Mouse (Mus musculus) limb, embryonic 11.5 days (tissue): ENCODE measurements around the gene Amigo1. TPM values are rescaled to one million over a fixed set of nuclear protein-coding genes. Genes with fewer than 3 reads are reported as not detected.

Experiments
- ATAC-seq: fragments of 200-750 bp; cut with Nextera tagmentation; 2 replicates; pipeline ENCODE4 v1.8.0; 2017; ENCODE audit warnings: low read depth; ENCODE audit not compliant: insufficient number of reproducible peaks, low FRiP score, low TSS enrichment
- DNase-seq: peaks from one replicate; pipeline ENCODE4 v3.0.0-alpha.2; 2015; ENCODE audit warnings: low spot score
- H3K27ac ChIP-seq: fragments of 300-500 bp; sonication (generic); replicated peaks from 2 replicates; pipeline ENCODE4 v1.5.1; 2014; ENCODE audit warnings: low read depth, mild to moderate bottlenecking, low read length
- H3K27me3 ChIP-seq: fragments of 300-500 bp; sonication (generic); 2 replicates; pipeline ENCODE4 v1.6.1; 2014; ENCODE audit warnings: mild to moderate bottlenecking, low read length, mixed read lengths; ENCODE audit not compliant: control insufficient read depth, insufficient read depth
- H3K36me3 ChIP-seq: fragments of 300-500 bp; sonication (generic); 2 replicates; pipeline ENCODE4 v1.6.1; 2014; ENCODE audit warnings: mild to moderate bottlenecking, low read length, moderate library complexity, mixed read lengths; ENCODE audit not compliant: control insufficient read depth, insufficient read depth
- H3K4me1 ChIP-seq: fragments of 300-500 bp; sonication (generic); 2 replicates; pipeline ENCODE4 v1.6.1; 2014; ENCODE audit warnings: low read length, mixed read lengths; ENCODE audit not compliant: control insufficient read depth, insufficient read depth
- H3K4me2 ChIP-seq: fragments of 300-500 bp; sonication (generic); 2 replicates; pipeline ENCODE4 v1.6.1; 2014; ENCODE audit warnings: low read depth, mild to moderate bottlenecking, moderate library complexity; ENCODE audit not compliant: severe bottlenecking
- H3K4me3 ChIP-seq: fragments of 300-500 bp; sonication (generic); 2 replicates; pipeline ENCODE4 v1.5.1; 2014; ENCODE audit warnings: low read depth, low read length
- H3K9ac ChIP-seq: fragments of 300-500 bp; sonication (generic); 2 replicates; pipeline ENCODE4 v1.6.1; 2014; ENCODE audit warnings: mild to moderate bottlenecking, low read length
- H3K9me3 ChIP-seq: fragments of 300-500 bp; sonication (generic); 2 replicates; pipeline ENCODE4 v1.6.1; 2016; ENCODE audit warnings: low read length; ENCODE audit not compliant: control insufficient read depth
- WGBS: fragments of 180-500 bp; shearing (Covaris S2); extraction: QIAGEN DNeasy Blood & Tissue Kit; methylation state at CpG from one replicate; pipeline ENCODE4 v1.1.7; 2014; 5-methylcytosine and 5-hydroxymethylcytosine counted together
- polyA plus RNA-seq: library from polyadenylated mRNA; unstranded; fragments of >200 nt; fragmentation: Nextera tagmentation; extraction: Ambion mirVana; gene quantifications from 2 replicates; pipeline ENCODE4 v1.2.1, GENCODE M21; 2014

The Amigo1 gene
- polyA plus RNA-seq, 1 experiment from 2014 or later: 2.7 TPM

- 0 out of 2 replicates have a peak, but pooled peaks cover 8% of the 10 kb centered on the region for H3K27me3 ChIP-seq
- H3K27ac ChIP-seq: no peak overlapping the region
- ATAC-seq (no peak), DNase-seq (no peak)
- peaks cover 6% of the 10 kb centered on the region; the same call in 1 of the 2 replicates for H3K4me1 ChIP-seq
- no peaks in the 10 kb centered on the region for H3K9me3 ChIP-seq
- no peak overlapping the region for H3K4me3 ChIP-seq
- WGBS: 59% methylated on average over 5 of the region's 5 CpGs
- no peak overlapping the region for H3K9ac ChIP-seq
- H3K4me2 ChIP-seq: no peak overlapping the region
- no peaks in the 10 kb centered on the region for H3K36me3 ChIP-seq
These were observed 3.8 kb downstream of the Amigo1 start for GRCm38 (mm10) chr3:108189897-108190296.

GRCm38 (mm10) chr3:108193686-108194085 is 7.6 kb downstream of the Amigo1 start:
- Histone ChIP-seq H3K4me1 (peaks cover 17% of the 10 kb centered on the region; the same call in 1 of the 2 replicates), H3K4me2 (no peak overlapping the region), H3K9me3 (no peaks in the 10 kb centered on the region), H3K4me3 (no peak overlapping the region), H3K27me3 (no peaks in the 10 kb centered on the region), H3K27ac (no peak overlapping the region), H3K36me3 (no peaks in the 10 kb centered on the region), H3K9ac (no peak overlapping the region)
- ATAC-seq (no peak), DNase-seq (no peak)
- WGBS: 66% methylated on average over 4 of the region's 4 CpGs

GRCm38 (mm10) chr3:108195287-108195686 is 9.2 kb downstream of the Amigo1 start:
- H3K27me3 ChIP-seq: no peaks in the 10 kb centered on the region
- H3K27ac ChIP-seq: no peak overlapping the region
- H3K4me3 ChIP-seq: no peak overlapping the region
- H3K36me3 ChIP-seq: no peaks in the 10 kb centered on the region
- H3K4me2 ChIP-seq: no peak overlapping the region
- H3K9ac ChIP-seq: no peak overlapping the region
- WGBS: 72% methylated on average over 4 of the region's 4 CpGs
- no peaks in the 10 kb centered on the region for H3K9me3 ChIP-seq
- DNase-seq: no peak
- ATAC-seq: no peak
- peaks cover 20% of the 10 kb centered on the region; the same call in 1 of the 2 replicates for H3K4me1 ChIP-seq

- 71% methylated on average over 7 of the region's 7 CpGs for WGBS
- peaks cover 21% of the 10 kb centered on the region; the same call in 1 of the 2 replicates for H3K4me1 ChIP-seq
- DNase-seq (no peak), ATAC-seq (no peak)
- no peak overlapping the region for H3K4me3 ChIP-seq
- H3K27me3 ChIP-seq: no peaks in the 10 kb centered on the region
- H3K27ac ChIP-seq: no peak overlapping the region; the same call in 1 of the 2 replicates
- no peaks in the 10 kb centered on the region for H3K9me3 ChIP-seq
- H3K9ac ChIP-seq: no peak overlapping the region; the same call in 1 of the 2 replicates
- no peak overlapping the region for H3K4me2 ChIP-seq
- no peaks in the 10 kb centered on the region for H3K36me3 ChIP-seq
These were observed 9.9 kb downstream of the Amigo1 start for GRCm38 (mm10) chr3:108195941-108196590.

GRCm38 (mm10) chr3:108197066-108197497 is 10.9 kb downstream of the Amigo1 start:
- ATAC-seq: 0 out of 2 replicates have a peak, but pooled peaks have one; percentile 23
- WGBS: 17% methylated on average over 13 of the region's 14 CpGs
- Histone ChIP-seq H3K9me3 (no peaks in the 10 kb centered on the region), H3K36me3 (no peaks in the 10 kb centered on the region), H3K4me3 (no peak overlapping the region), H3K4me2 (no peak overlapping the region; the same call in 1 of the 2 replicates), H3K27ac (no peak overlapping the region), H3K9ac (0 out of 2 replicates have a peak overlapping the region, but pooled peaks have one; percentile 3), H3K27me3 (no peaks in the 10 kb centered on the region), H3K4me1 (peaks cover 21% of the 10 kb centered on the region; the same call in 1 of the 2 replicates)
- peak; percentile 67 for DNase-seq

GRCm38 (mm10) chr3:108199231-108199630 is 13.1 kb downstream of the Amigo1 start:
- no peak overlapping the region for H3K27ac ChIP-seq
- DNase-seq (no peak), ATAC-seq (no peak)
- no peak overlapping the region for H3K4me2 ChIP-seq
- no peaks in the 10 kb centered on the region for H3K9me3 ChIP-seq
- H3K36me3 ChIP-seq: 0 out of 2 replicates have a peak, but pooled peaks cover 3% of the 10 kb centered on the region
- H3K27me3 ChIP-seq: no peaks in the 10 kb centered on the region
- WGBS: 88% methylated on average over 6 of the region's 6 CpGs
- peaks cover 21% of the 10 kb centered on the region; the same call in 1 of the 2 replicates for H3K4me1 ChIP-seq
- H3K9ac ChIP-seq: no peak overlapping the region
- H3K4me3 ChIP-seq: no peak overlapping the region

- ATAC-seq (peak; percentile 80), DNase-seq (peak; percentile 94)
- peaks cover 12% of the 10 kb centered on the region; the same call in 1 of the 2 replicates for H3K36me3 ChIP-seq
- H3K27me3 ChIP-seq: no peaks in the 10 kb centered on the region
- peak within 1 kb of the TSS; percentile 9; the same call in 1 of the 2 replicates for H3K27ac ChIP-seq
- H3K9me3 ChIP-seq: no peaks in the 10 kb centered on the region
- peak within 1 kb of the TSS; percentile 53 for H3K4me3 ChIP-seq
- 3% methylated on average over 44 of the region's 44 CpGs for WGBS
- H3K4me2 ChIP-seq: peak within 1 kb of the TSS; percentile 81
- H3K9ac ChIP-seq: peak within 1 kb of the TSS; percentile 56
- peaks cover 21% of the 10 kb centered on the region; the same call in 1 of the 2 replicates for H3K4me1 ChIP-seq
These were observed 14.5 kb downstream of the Amigo1 start, which contains the start of gene Cyb561d1 for GRCm38 (mm10) chr3:108200329-108201323. TSS of gene Cyb561d1 (minus strand) at chr3:108201212.

- Histone ChIP-seq H3K4me2 (no peak overlapping the region), H3K4me1 (peaks cover 4% of the 10 kb centered on the region; the same call in 1 of the 2 replicates), H3K4me3 (no peak overlapping the region), H3K27me3 (no peaks in the 10 kb centered on the region), H3K36me3 (peaks cover 21% of the 10 kb centered on the region; the same call in 1 of the 2 replicates), H3K9me3 (no peaks in the 10 kb centered on the region), H3K27ac (no peak overlapping the region), H3K9ac (no peak overlapping the region)
- ATAC-seq (no peak), DNase-seq (no peak)
These were observed 16.4 kb downstream of the Amigo1 start for GRCm38 (mm10) chr3:108202506-108202905.
